Mouse (Mus musculus) bone marrow macrophage, adult 2 months (primary cell): ENCODE results near the gene Hoxa1.

Source experiments
- CTCF ChIP-seq: IDR thresholded peaks from 2 replicates; pipeline ENCODE4 v1.5.1; 2012; ENCODE audit warnings: low read depth, mild to moderate bottlenecking, low read length, moderate library complexity
- POLR2A ChIP-seq: IDR thresholded peaks from 2 replicates; pipeline ENCODE4 v1.6.1; 2012; ENCODE audit warnings: mild to moderate bottlenecking, low read depth, low read length, borderline replicate concordance

DNA sequence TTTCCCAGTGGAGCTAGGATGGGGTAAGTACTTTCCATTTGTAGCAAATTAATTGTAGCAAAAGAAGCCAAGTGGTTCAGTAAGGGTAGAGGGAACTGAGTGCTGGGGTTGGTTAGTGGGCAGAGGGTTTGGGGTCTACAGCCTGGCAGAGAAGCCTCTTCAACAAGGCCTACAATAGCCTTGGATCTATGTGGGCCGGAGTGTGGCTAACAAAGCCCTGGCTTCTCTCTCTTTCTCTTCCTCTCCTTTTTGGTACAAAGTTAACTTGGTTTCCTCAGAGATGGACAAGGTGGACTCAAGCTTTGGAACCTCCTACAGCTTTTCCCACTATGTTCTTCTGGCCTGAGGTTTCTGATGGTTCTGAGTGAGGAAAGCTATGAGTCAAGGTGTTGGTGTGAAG, 43.2 kb upstream of the Hoxa1 start:
- TF ChIP-seq POLR2A (no peak), CTCF (no peak)
